Mouse (Mus musculus) adrenal gland, postnatal 4 days (tissue): Measurements from ENCODE around the gene Tcf3. TPM values are rescaled to one million over a fixed set of nuclear protein-coding genes. Genes with fewer than 3 reads are reported as not detected.

Experiments
- microRNA-seq: library from miRNA; unstranded; fragments of <30 nt; microRNA quantifications from one replicate; pipeline ENCODE4 v1.2.0, GENCODE M21; 2021
- total RNA-seq, 2 experiments: library from RNA; stranded (reverse); gene quantifications; 2 replicates each; pipeline ENCODE4 v1.2.3; 2021

Gene Tcf3
- total RNA-seq, 2 experiments from 2014 or later, result 112 to 116 TPM

Small RNAs within 50 kb of the gene (microRNA-seq; reads per million reads assigned to microRNA genes)
- gene Gm22721, result not detected

Other genes starting within 250 kb of the Tcf3 start
- gene Mum1, start 207.2 kb downstream of the Tcf3 start, total RNA-seq, result 10 to 100 TPM; 48.9 to 50.4 TPM
- 100 to 1,000 TPM; 208 to 225 TPM for gene Ndufs7, start 184.5 kb downstream of the Tcf3 start, total RNA-seq
- 100 to 1,000 TPM; 181 to 214 TPM for gene Gamt, start 172.6 kb downstream of the Tcf3 start, total RNA-seq
- 100 to 1,000 TPM; 180 to 181 TPM for gene Dazap1, start 172.2 kb downstream of the Tcf3 start, total RNA-seq
- 1,000 to 10,000 TPM; 1,413 to 1,504 TPM for gene Rps15, start 141.2 kb downstream of the Tcf3 start, total RNA-seq
- gene Apc2, start 137.7 kb downstream of the Tcf3 start, total RNA-seq, result 10 to 100 TPM in 1 of 2 experiments, 1 to 10 TPM in 1; 9.9 to 10.4 TPM
- 10 to 100 TPM; 30.8 to 31.2 TPM for gene 2310011J03Rik, start 113.1 kb downstream of the Tcf3 start, total RNA-seq
- gene Pcsk4, start 104.1 kb downstream of the Tcf3 start, total RNA-seq, result 1 to 10 TPM; 7.7 to 7.8 TPM
- gene Reep6, start 103.7 kb downstream of the Tcf3 start, total RNA-seq, result 10 to 100 TPM; 13.1 to 26.7 TPM
- gene Adamtsl5, start 85.2 kb downstream of the Tcf3 start, total RNA-seq, result 10 to 100 TPM; 12.8 to 13.2 TPM
- under 1 TPM in 1 of 2 experiments, not detected in 1; 0.36 TPM for gene Plk5, start 77.2 kb downstream of the Tcf3 start, total RNA-seq
- 10 to 100 TPM; 25.4 to 26.7 TPM for gene Mex3d, start 46.0 kb downstream of the Tcf3 start, total RNA-seq
- 100 to 1,000 TPM; 142 to 147 TPM for gene Mbd3, start 34.1 kb downstream of the Tcf3 start, total RNA-seq
- gene Uqcr11, start 26.8 kb downstream of the Tcf3 start, total RNA-seq, result 100 to 1,000 TPM; 535 to 613 TPM
- gene Onecut3, start 61.2 kb upstream of the Tcf3 start, total RNA-seq, result not detected
- under 1 TPM; 0.50 to 0.82 TPM for gene Atp8b3, start 105.5 kb upstream of the Tcf3 start, total RNA-seq
- gene Rexo1, start 127.9 kb upstream of the Tcf3 start, total RNA-seq, result 10 to 100 TPM; 71.7 to 78.9 TPM
- gene Klf16, start 143.7 kb upstream of the Tcf3 start, total RNA-seq, result 10 to 100 TPM; 14.2 to 16.5 TPM
- gene Abhd17a, start 156.7 kb upstream of the Tcf3 start, total RNA-seq, result 100 to 1,000 TPM; 106 to 112 TPM
- gene Scamp4, start 169.2 kb upstream of the Tcf3 start, total RNA-seq, result 10 to 100 TPM; 49.5 to 51.8 TPM
- 1 to 10 TPM; 4.0 to 4.9 TPM for gene Adat3, start 169.2 kb upstream of the Tcf3 start, total RNA-seq
- 1 to 10 TPM; 3.0 to 3.4 TPM for gene Gm49322, start 172.4 kb upstream of the Tcf3 start, total RNA-seq
- gene Csnk1g2, start 189.2 kb upstream of the Tcf3 start, total RNA-seq, result 100 to 1,000 TPM; 169 to 173 TPM
- 10 to 100 TPM; 72.0 to 76.3 TPM for gene Btbd2, start 223.4 kb upstream of the Tcf3 start, total RNA-seq
- gene Mknk2, start 244.5 kb upstream of the Tcf3 start, total RNA-seq, result 100 to 1,000 TPM; 126 to 134 TPM